Mouse (Mus musculus) myocyte (in vitro differentiated cells): Measurements from ENCODE around the gene Rbp1.

Experiments used
- CEBPB ChIP-seq: IDR thresholded peaks from 2 replicates; pipeline ENCODE4 v1.6.1; 2011; ENCODE audit warnings: mild to moderate bottlenecking, moderate library complexity; ENCODE audit not compliant: poor library complexity, insufficient read depth, severe bottlenecking
- E2F4 ChIP-seq: IDR thresholded peaks from one replicate; pipeline ENCODE4 v1.6.1; 2011; ENCODE audit warnings: mild to moderate bottlenecking, control low read depth, moderate library complexity; ENCODE audit not compliant: insufficient read depth
- MAX ChIP-seq: IDR thresholded peaks from one replicate; pipeline ENCODE4 v1.6.1; 2011; ENCODE audit warnings: low read depth, mild to moderate bottlenecking, control low read depth
- MYOD1 ChIP-seq, 3 experiments: IDR thresholded peaks; one replicate each; pipeline ENCODE4 v1.6.1; 2011; ENCODE audit warnings: control low read depth in 2 of 3, low read depth in 2 of 3, mild to moderate bottlenecking in 2 of 3, moderate library complexity in 1 of 3; ENCODE audit not compliant: insufficient read length in 2 of 3, control insufficient read depth in 1 of 3
- MYOG ChIP-seq, 3 experiments: IDR thresholded peaks; one replicate each; pipeline ENCODE4 v1.6.1; 2011; ENCODE audit warnings: control low read depth in 2 of 3, low read depth in 2 of 3, mild to moderate bottlenecking in 2 of 3; ENCODE audit not compliant: insufficient read length in 2 of 3, control insufficient read depth in 1 of 3, insufficient read depth in 1 of 3
- POLR2A ChIP-seq: IDR thresholded peaks from one replicate; pipeline ENCODE4 v1.6.1; 2011; ENCODE audit warnings: low read depth, mild to moderate bottlenecking, control low read depth, moderate library complexity; ENCODE audit not compliant: insufficient read length
- POLR2AphosphoS2 ChIP-seq: IDR thresholded peaks from one replicate; pipeline ENCODE4 v1.6.1; 2011; ENCODE audit warnings: low read depth, control low read depth; ENCODE audit not compliant: insufficient read length
- SRF ChIP-seq: IDR thresholded peaks from one replicate; pipeline ENCODE4 v1.6.1; 2011; ENCODE audit warnings: low read depth; ENCODE audit not compliant: control insufficient read depth, insufficient read length
- TCF12 ChIP-seq: IDR thresholded peaks from one replicate; pipeline ENCODE4 v1.6.1; 2011; ENCODE audit warnings: mild to moderate bottlenecking, control low read depth; ENCODE audit not compliant: poor library complexity, insufficient read depth, severe bottlenecking
- TCF3 ChIP-seq: IDR thresholded peaks from one replicate; pipeline ENCODE4 v1.6.1; 2011; ENCODE audit warnings: low read depth, control low read depth; ENCODE audit not compliant: insufficient read length
- USF1 ChIP-seq: IDR thresholded peaks from one replicate; pipeline ENCODE4 v1.6.1; 2011; ENCODE audit warnings: low read depth, mild to moderate bottlenecking, control low read depth, moderate library complexity

- TF ChIP-seq MAX: no peak
- no peak for TF ChIP-seq POLR2A
- TF ChIP-seq TCF3: no peak
- TF ChIP-seq SRF: no peak
- TF ChIP-seq CEBPB: no peak
- no peak for TF ChIP-seq TCF12
- no peak for TF ChIP-seq USF1
- no peak for TF ChIP-seq MYOD1 (IDR thresholded peaks at IDR 0.05; ENCODE audit: control insufficient read depth in 1 of 3, insufficient read length in 2 of 3, low read depth in 2 of 3)
- no peak for TF ChIP-seq E2F4
- TF ChIP-seq POLR2AphosphoS2: no peak
- TF ChIP-seq MYOG (IDR thresholded peaks at IDR 0.05; ENCODE audit: control insufficient read depth in 1 of 3, insufficient read depth in 1 of 3, insufficient read length in 2 of 3, low read depth in 2 of 3): no peak
Measured at GRCm38 (mm10) chr9:98415427-98415826, 7.3 kb upstream of the Rbp1 start.
